Mouse (Mus musculus): ENCODE measurements around the gene Gal3st3. TPM values are rescaled to one million over a fixed set of nuclear protein-coding genes. Genes with fewer than 3 reads are reported as not detected.
A peak's percentile ranks its signal among the peaks of the same experiment; 100 is the strongest.

The Gal3st3 gene
- 3.1 and 3.3 TPM in 2 replicates for polyA plus RNA-seq (2014; fragmentation: Nextera tagmentation; extraction: Ambion mirVana)

DNA sequence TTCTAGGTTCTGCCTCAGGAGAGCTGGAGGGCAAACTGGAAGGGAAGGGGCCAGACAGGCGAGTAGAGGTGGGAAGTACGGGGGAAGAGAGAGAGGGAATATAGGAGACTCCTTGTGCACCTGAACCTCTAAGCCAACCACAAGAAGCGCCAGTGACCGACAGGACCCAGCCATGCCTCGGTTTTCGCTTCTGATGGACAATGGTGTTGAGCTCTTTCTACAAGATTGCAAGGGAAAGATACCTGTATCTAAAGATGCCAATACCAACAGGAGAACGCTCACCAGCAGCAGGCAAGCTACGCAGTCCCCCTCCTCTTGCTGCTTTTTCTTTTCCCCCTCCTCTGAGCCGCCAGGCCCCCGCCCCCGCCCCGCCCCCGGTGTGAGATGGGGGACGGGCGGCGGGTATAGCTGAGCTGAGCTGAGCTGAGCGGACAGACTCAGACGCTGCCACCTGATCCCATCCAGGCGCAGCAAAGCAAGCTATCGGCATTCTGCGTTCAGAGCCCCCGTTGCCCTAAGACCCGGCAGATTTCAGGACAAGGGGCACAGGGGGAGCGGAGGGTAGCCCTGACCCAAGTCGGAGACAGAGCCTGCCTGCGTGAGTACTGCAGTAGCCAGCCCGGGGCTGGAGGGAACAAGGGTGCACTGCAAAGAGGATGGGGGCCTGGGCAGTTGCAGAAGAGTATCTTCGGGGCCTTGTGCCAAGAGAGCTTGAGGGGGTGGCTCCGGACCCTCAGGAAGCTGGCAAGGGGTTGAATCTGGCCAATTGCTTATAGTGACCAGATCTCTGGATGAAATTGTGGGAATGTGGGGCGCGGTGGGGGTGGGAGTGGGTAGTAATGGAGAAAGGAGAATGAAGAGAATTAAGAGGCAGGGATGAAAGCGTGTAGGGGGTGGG is at the start of gene Gal3st3:
Gene Gal3st3, plus strand, starts transcription at position 429 of the 898 bp plus-strand sequence.
- WGBS: 5% methylated on average over 31 of the region's 32 CpGs
- H3K27me3 ChIP-seq (ENCODE audit: control insufficient read depth, insufficient read depth, low read length): no peaks in the 10 kb centered on the region
- H3K4me1 ChIP-seq (ENCODE audit: control insufficient read depth, insufficient read depth, low read length): peaks cover 23% of the 10 kb centered on the region; the same call in 1 of the 2 replicates
- H3K36me3 ChIP-seq (ENCODE audit: control insufficient read depth, insufficient read depth, low read length): peaks cover 5% of the 10 kb centered on the region; the same call in 1 of the 2 replicates
- no peaks in the 10 kb centered on the region for H3K9me3 ChIP-seq (ENCODE audit: control insufficient read depth, low read depth, low read length)
- peak within 1 kb of the TSS; percentile 23; the same call in 1 of the 2 replicates for H3K9ac ChIP-seq (replicated peaks; ENCODE audit: low read depth, low read length)
- peak within 1 kb of the TSS; percentile 28 for H3K4me3 ChIP-seq (ENCODE audit: low read depth, low read length)
- no peak for ATAC-seq (ENCODE audit: insufficient number of reproducible peaks, insufficient read depth, low FRiP score, low read depth)
- H3K4me2 ChIP-seq (replicated peaks; ENCODE audit: low read depth, low read length): peak within 1 kb of the TSS; percentile 56
- H3K27ac ChIP-seq (ENCODE audit: low read length): peak within 1 kb of the TSS; percentile 6; the same call in 1 of the 2 replicates

DNA sequence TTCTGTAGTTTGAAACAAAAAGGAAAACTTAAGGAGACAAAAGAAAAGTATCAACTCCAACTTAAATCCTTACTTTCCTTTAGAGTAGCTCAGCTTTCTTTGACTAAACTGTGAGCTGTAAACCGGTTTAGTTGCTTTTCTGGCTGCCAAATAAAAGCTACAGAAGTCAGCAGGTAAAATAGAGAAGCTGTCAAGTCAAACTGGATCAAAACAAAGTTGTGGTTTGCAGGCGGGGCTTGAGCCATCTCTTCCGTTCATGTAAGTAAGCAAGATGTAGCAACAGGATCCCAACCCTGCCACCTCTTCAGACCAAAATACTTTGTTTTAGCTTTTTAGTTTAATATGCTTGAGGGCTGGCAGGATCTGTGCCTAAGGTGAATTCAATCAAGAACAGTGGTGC is 41.0 kb upstream of the Gal3st3 start:
- no peaks in the 10 kb centered on the region for H3K36me3 ChIP-seq (ENCODE audit: control insufficient read depth, insufficient read depth, low read length)
- no peak overlapping the region for H3K4me2 ChIP-seq (replicated peaks; ENCODE audit: low read depth, low read length)
- WGBS: 42% methylated on average over 3 of the region's 3 CpGs
- H3K9ac ChIP-seq (replicated peaks; ENCODE audit: low read depth, low read length): no peak overlapping the region
- no peak overlapping the region for H3K27ac ChIP-seq (ENCODE audit: low read length)
- no peak for ATAC-seq (ENCODE audit: insufficient number of reproducible peaks, insufficient read depth, low FRiP score, low read depth)
- H3K9me3 ChIP-seq (ENCODE audit: control insufficient read depth, low read depth, low read length): no peaks in the 10 kb centered on the region
- H3K27me3 ChIP-seq (ENCODE audit: control insufficient read depth, insufficient read depth, low read length): no peaks in the 10 kb centered on the region
- H3K4me3 ChIP-seq (ENCODE audit: low read depth, low read length): no peak overlapping the region
- H3K4me1 ChIP-seq (ENCODE audit: control insufficient read depth, insufficient read depth, low read length): no peaks in the 10 kb centered on the region

DNA sequence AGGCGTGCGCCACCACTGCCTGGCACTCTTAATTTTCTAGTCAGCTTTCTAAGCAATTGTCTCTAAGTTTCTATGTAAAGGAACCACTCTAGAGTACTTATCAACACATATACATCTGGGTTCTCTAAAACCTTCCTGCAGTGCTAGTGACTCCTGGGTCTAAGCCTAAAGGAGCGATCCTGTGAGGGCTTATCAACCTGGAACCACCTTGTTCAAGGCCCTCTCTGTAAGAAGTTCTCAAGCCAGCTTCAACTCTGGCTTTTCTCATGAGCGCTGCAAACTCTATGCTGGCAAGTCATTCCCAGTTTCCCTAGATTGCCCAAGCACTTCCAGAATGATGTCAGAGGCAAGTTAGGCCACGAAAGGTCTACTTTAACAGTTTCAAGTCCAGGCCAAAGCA is 31.1 kb upstream of the Gal3st3 start:
- Histone ChIP-seq H3K4me3 (ENCODE audit: low read depth, low read length) (no peak overlapping the region), H3K27ac (ENCODE audit: low read length) (no peak overlapping the region), H3K4me1 (ENCODE audit: control insufficient read depth, insufficient read depth, low read length) (peaks cover 12% of the 10 kb centered on the region; the same call in 1 of the 2 replicates), H3K27me3 (ENCODE audit: control insufficient read depth, insufficient read depth, low read length) (no peaks in the 10 kb centered on the region), H3K9me3 (ENCODE audit: control insufficient read depth, low read depth, low read length) (no peaks in the 10 kb centered on the region), H3K9ac (replicated peaks; ENCODE audit: low read depth, low read length) (no peak overlapping the region), H3K4me2 (replicated peaks; ENCODE audit: low read depth, low read length) (no peak overlapping the region), H3K36me3 (ENCODE audit: control insufficient read depth, insufficient read depth, low read length) (no peaks in the 10 kb centered on the region)
- 99% methylated on average over 5 of the region's 5 CpGs for whole genome bisulfite sequencing
- no peak for ATAC-seq (ENCODE audit: insufficient number of reproducible peaks, insufficient read depth, low FRiP score, low read depth)

DNA sequence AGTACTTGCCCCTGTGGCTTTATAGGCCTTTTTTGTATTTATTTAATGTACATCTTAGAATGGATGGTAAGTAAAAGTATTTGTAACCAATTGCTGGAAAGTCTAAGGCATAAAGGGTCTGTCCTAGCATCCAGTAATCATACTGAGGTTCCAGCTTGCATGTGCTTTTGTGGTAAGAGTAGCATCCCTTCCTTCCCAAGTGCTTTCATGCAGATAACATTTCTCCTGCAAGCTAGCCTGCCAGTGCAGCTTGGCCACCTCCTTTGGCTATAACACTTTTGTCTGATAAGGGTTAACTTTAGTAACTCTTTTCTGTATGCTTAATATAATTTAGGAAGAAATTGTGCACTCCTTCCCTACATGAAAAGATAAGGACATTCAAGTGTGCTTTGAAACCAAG is 30.1 kb upstream of the Gal3st3 start:
- Histone ChIP-seq H3K36me3 (ENCODE audit: control insufficient read depth, insufficient read depth, low read length) (no peaks in the 10 kb centered on the region), H3K4me3 (ENCODE audit: low read depth, low read length) (no peak overlapping the region), H3K9ac (replicated peaks; ENCODE audit: low read depth, low read length) (no peak overlapping the region), H3K27ac (ENCODE audit: low read length) (no peak overlapping the region), H3K27me3 (ENCODE audit: control insufficient read depth, insufficient read depth, low read length) (no peaks in the 10 kb centered on the region), H3K4me1 (ENCODE audit: control insufficient read depth, insufficient read depth, low read length) (peaks cover 15% of the 10 kb centered on the region; the same call in 1 of the 2 replicates), H3K9me3 (ENCODE audit: control insufficient read depth, low read depth, low read length) (no peaks in the 10 kb centered on the region), H3K4me2 (replicated peaks; ENCODE audit: low read depth, low read length) (no peak overlapping the region)
- no peak for ATAC-seq (ENCODE audit: insufficient number of reproducible peaks, insufficient read depth, low FRiP score, low read depth)

DNA sequence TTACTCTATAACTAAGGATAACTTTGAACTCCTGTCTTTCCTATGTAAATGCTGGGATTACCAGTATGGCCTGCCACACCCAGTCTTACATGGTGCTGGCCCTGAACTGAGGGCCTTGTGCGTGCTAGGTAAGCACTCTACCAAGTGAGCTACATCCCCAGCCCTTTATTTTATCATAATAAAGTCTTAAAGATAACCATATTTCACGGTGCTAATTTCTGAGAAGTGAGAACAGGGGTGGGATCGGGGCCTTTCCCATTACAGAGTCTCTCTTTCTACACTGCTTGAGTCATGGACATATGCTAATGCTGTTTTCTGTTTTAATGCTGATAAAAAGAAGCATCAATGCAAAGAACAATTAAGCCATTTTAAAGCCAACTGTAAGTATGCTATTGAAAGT is 29.3 kb upstream of the Gal3st3 start:
- 85% methylated on average over 3 of the region's 3 CpGs for WGBS

DNA sequence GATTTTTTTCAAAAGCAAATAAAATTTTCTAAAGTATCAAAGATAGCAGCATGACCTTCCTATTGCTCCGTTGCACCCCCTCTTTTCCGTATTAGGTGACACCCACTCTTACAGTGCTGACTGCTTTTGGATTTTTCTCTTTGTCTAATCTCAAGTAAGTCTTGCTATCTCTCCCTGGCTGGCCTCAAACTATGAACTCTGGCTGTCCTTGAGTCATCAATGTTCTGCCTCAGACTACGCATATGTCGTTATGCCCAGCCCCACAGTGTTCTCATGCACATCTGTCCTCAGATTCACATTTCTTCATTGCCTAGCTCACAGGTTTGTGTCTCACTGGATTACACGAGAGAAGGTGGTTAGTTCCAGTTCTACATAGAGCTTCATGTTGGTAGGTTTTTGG is 28.7 kb upstream of the Gal3st3 start:
- Histone ChIP-seq H3K4me2 (replicated peaks; ENCODE audit: low read depth, low read length) (no peak overlapping the region), H3K9me3 (ENCODE audit: control insufficient read depth, low read depth, low read length) (no peaks in the 10 kb centered on the region), H3K4me1 (ENCODE audit: control insufficient read depth, insufficient read depth, low read length) (peaks cover 20% of the 10 kb centered on the region; the same call in 1 of the 2 replicates), H3K27ac (ENCODE audit: low read length) (no peak overlapping the region), H3K36me3 (ENCODE audit: control insufficient read depth, insufficient read depth, low read length) (peaks cover 6% of the 10 kb centered on the region), H3K9ac (replicated peaks; ENCODE audit: low read depth, low read length) (no peak overlapping the region), H3K4me3 (ENCODE audit: low read depth, low read length) (no peak overlapping the region), H3K27me3 (ENCODE audit: control insufficient read depth, insufficient read depth, low read length) (no peaks in the 10 kb centered on the region)
- no peak for ATAC-seq (ENCODE audit: insufficient number of reproducible peaks, insufficient read depth, low FRiP score, low read depth)
- WGBS: 81% methylated on average over 5 of the region's 5 CpGs

More for the DNA sequence above, 29.3 kb upstream of the Gal3st3 start:
- H3K36me3 ChIP-seq (ENCODE audit: control insufficient read depth, insufficient read depth, low read length): peaks cover under 1% of the 10 kb centered on the region; the same call in 1 of the 2 replicates
- H3K27me3 ChIP-seq (ENCODE audit: control insufficient read depth, insufficient read depth, low read length): no peaks in the 10 kb centered on the region
- H3K4me3 ChIP-seq (ENCODE audit: low read depth, low read length): no peak overlapping the region
- H3K9me3 ChIP-seq (ENCODE audit: control insufficient read depth, low read depth, low read length): no peaks in the 10 kb centered on the region
- no peak overlapping the region for H3K9ac ChIP-seq (replicated peaks; ENCODE audit: low read depth, low read length)
- no peak overlapping the region for H3K27ac ChIP-seq (ENCODE audit: low read length)
- ATAC-seq (ENCODE audit: insufficient number of reproducible peaks, insufficient read depth, low FRiP score, low read depth): no peak
- no peak overlapping the region for H3K4me2 ChIP-seq (replicated peaks; ENCODE audit: low read depth, low read length)
- H3K4me1 ChIP-seq (ENCODE audit: control insufficient read depth, insufficient read depth, low read length): peaks cover 17% of the 10 kb centered on the region; the same call in 1 of the 2 replicates

DNA sequence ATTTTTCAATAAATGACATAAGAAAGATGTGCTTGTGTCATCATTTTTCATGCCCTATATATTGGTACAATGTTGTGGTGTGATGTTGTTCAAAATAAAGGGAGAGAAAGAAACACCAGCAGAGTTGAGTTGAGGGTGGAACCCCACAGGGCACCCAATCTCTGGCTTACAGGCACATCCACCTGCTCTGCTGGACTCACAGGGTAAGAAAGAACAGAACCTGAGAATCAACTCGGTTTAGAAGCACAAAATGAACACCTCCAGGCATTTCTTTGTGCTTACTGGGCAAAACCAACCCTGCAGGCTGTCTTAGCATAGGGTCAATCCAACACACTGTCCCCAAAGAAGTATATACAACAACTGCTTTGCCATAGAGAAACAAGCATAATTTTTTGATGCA is 26.7 kb upstream of the Gal3st3 start:
- no peaks in the 10 kb centered on the region for H3K27me3 ChIP-seq (ENCODE audit: control insufficient read depth, insufficient read depth, low read length)
- peak overlapping the region; percentile 62 for H3K4me2 ChIP-seq (replicated peaks; ENCODE audit: low read depth, low read length)
- H3K27ac ChIP-seq (ENCODE audit: low read length): no peak overlapping the region
- peaks cover 19% of the 10 kb centered on the region for H3K36me3 ChIP-seq (ENCODE audit: control insufficient read depth, insufficient read depth, low read length)
- no peak overlapping the region for H3K9ac ChIP-seq (replicated peaks; ENCODE audit: low read depth, low read length)
- H3K4me1 ChIP-seq (ENCODE audit: control insufficient read depth, insufficient read depth, low read length): peaks cover 20% of the 10 kb centered on the region; the same call in 1 of the 2 replicates
- H3K9me3 ChIP-seq (ENCODE audit: control insufficient read depth, low read depth, low read length): no peaks in the 10 kb centered on the region
- H3K4me3 ChIP-seq (ENCODE audit: low read depth, low read length): peak overlapping the region; percentile 81; the same call in 1 of the 2 replicates
- WGBS: 33% methylated on average over 1 of the region's 1 CpGs
- ATAC-seq (ENCODE audit: insufficient number of reproducible peaks, insufficient read depth, low FRiP score, low read depth): no peak

DNA sequence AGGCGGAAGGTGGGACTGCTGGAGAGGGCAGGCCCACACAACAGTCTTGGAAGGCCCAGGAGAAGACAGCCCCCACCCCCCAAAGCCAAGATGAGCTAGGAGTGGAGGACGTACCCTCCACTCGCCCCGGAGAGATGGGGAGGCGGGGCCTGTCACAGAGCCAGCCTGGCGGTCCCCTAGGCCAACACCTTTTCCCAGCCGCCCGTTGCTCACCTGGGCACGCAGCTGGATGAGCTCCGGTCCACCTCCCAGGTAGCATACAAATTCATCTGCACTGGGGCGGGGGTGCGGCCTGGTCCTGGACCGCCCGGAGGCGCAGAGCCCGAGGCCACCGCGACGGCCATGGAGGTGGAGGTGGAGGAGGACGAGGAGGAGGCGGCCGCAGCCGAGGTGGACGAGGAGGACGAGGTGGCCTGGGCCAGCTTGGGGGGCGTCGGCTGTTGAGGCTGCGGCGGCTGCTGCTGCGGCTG is 25.8 kb upstream of the Gal3st3 start:
- Histone ChIP-seq H3K4me2 (replicated peaks; ENCODE audit: low read depth, low read length) (peak overlapping the region; percentile 62), H3K9me3 (ENCODE audit: control insufficient read depth, low read depth, low read length) (no peaks in the 10 kb centered on the region), H3K4me3 (ENCODE audit: low read depth, low read length) (peak overlapping the region; percentile 81), H3K4me1 (ENCODE audit: control insufficient read depth, insufficient read depth, low read length) (peaks cover 20% of the 10 kb centered on the region; the same call in 1 of the 2 replicates), H3K9ac (replicated peaks; ENCODE audit: low read depth, low read length) (peak overlapping the region; percentile 92), H3K27me3 (ENCODE audit: control insufficient read depth, insufficient read depth, low read length) (no peaks in the 10 kb centered on the region), H3K36me3 (ENCODE audit: control insufficient read depth, insufficient read depth, low read length) (peaks cover 25% of the 10 kb centered on the region), H3K27ac (ENCODE audit: low read length) (peak overlapping the region; percentile 93)
- ATAC-seq (ENCODE audit: insufficient number of reproducible peaks, insufficient read depth, low FRiP score, low read depth): peak; percentile 57
- under 1% methylated on average over 30 of the region's 30 CpGs for WGBS

Measured in stomach, embryonic 14.5 days (tissue).